Mouse (Mus musculus): ENCODE data around the gene Frmd8. TPM values are rescaled to one million over a fixed set of nuclear protein-coding genes. Genes with fewer than 3 reads are reported as not detected.
A peak's percentile ranks its signal among the peaks of the same experiment; 100 is the strongest.

Gene Frmd8
- polyA plus RNA-seq, 1 experiment = 25.3 TPM

GRCm38 (mm10) chr19:5893282-5894001 is 18.4 kb upstream of the Frmd8 start:
- Histone ChIP-seq H3K4me3 (ENCODE audit: control insufficient read depth, low read depth, low read length) (peak overlapping the region; percentile 84), H3K27ac (ENCODE audit: control insufficient read depth, insufficient read depth, low read depth, low read length) (peak overlapping the region; percentile 84), H3K36me3 (ENCODE audit: control insufficient read depth, insufficient read depth, low read length) (peaks cover 1% of the 10 kb centered on the region; the same call in 1 of the 2 replicates), H3K27me3 (ENCODE audit: control insufficient read depth, insufficient read depth, low read length) (no peaks in the 10 kb centered on the region), H3K4me1 (ENCODE audit: control insufficient read depth, insufficient read depth, low read length) (peaks cover 14% of the 10 kb centered on the region)
- no peak for TF ChIP-seq POLR2A (IDR thresholded peaks at IDR 0.05; ENCODE audit: control insufficient read depth, low read depth, low read length)
- no peak for TF ChIP-seq CTCF (IDR thresholded peaks at IDR 0.05; ENCODE audit: control insufficient read depth, insufficient read depth, insufficient replicate concordance, low read depth, low read length)

GRCm38 (mm10) chr19:5892735-5893134 is 17.7 kb upstream of the Frmd8 start:
- Histone ChIP-seq H3K27ac (ENCODE audit: control insufficient read depth, insufficient read depth, low read depth, low read length) (no peak overlapping the region), H3K4me1 (ENCODE audit: control insufficient read depth, insufficient read depth, low read length) (peaks cover 14% of the 10 kb centered on the region), H3K4me3 (ENCODE audit: control insufficient read depth, low read depth, low read length) (no peak overlapping the region), H3K36me3 (ENCODE audit: control insufficient read depth, insufficient read depth, low read length) (peaks cover 1% of the 10 kb centered on the region; the same call in 1 of the 2 replicates), H3K27me3 (ENCODE audit: control insufficient read depth, insufficient read depth, low read length) (no peaks in the 10 kb centered on the region)
- TF ChIP-seq POLR2A (IDR thresholded peaks at IDR 0.05; ENCODE audit: control insufficient read depth, low read depth, low read length) (no peak), CTCF (IDR thresholded peaks at IDR 0.05; ENCODE audit: control insufficient read depth, insufficient read depth, insufficient replicate concordance, low read depth, low read length) (no peak)

- no peaks in the 10 kb centered on the region for H3K27me3 ChIP-seq (ENCODE audit: control insufficient read depth, insufficient read depth, low read length)
- H3K4me1 ChIP-seq (ENCODE audit: control insufficient read depth, insufficient read depth, low read length) = peaks cover 14% of the 10 kb centered on the region
- H3K4me3 ChIP-seq (ENCODE audit: control insufficient read depth, low read depth, low read length) = no peak overlapping the region
- H3K36me3 ChIP-seq (ENCODE audit: control insufficient read depth, insufficient read depth, low read length) = peaks cover 1% of the 10 kb centered on the region; the same call in 1 of the 2 replicates
- TF ChIP-seq POLR2A (IDR thresholded peaks at IDR 0.05; ENCODE audit: control insufficient read depth, low read depth, low read length) = no peak
- TF ChIP-seq CTCF (IDR thresholded peaks at IDR 0.05; ENCODE audit: control insufficient read depth, insufficient read depth, insufficient replicate concordance, low read depth, low read length) = no peak
- no peak overlapping the region for H3K27ac ChIP-seq (ENCODE audit: control insufficient read depth, insufficient read depth, low read depth, low read length)
Observed at GRCm38 (mm10) chr19:5892262-5892661, 17.2 kb upstream of the Frmd8 start.

- Histone ChIP-seq H3K36me3 (ENCODE audit: control insufficient read depth, insufficient read depth, low read length) (peaks cover under 1% of the 10 kb centered on the region; the same call in 1 of the 2 replicates), H3K4me3 (ENCODE audit: control insufficient read depth, low read depth, low read length) (no peak overlapping the region), H3K27me3 (ENCODE audit: control insufficient read depth, insufficient read depth, low read length) (no peaks in the 10 kb centered on the region), H3K4me1 (ENCODE audit: control insufficient read depth, insufficient read depth, low read length) (peaks cover 14% of the 10 kb centered on the region), H3K27ac (ENCODE audit: control insufficient read depth, insufficient read depth, low read depth, low read length) (no peak overlapping the region)
- TF ChIP-seq CTCF (IDR thresholded peaks at IDR 0.05; ENCODE audit: control insufficient read depth, insufficient read depth, insufficient replicate concordance, low read depth, low read length) (no peak), POLR2A (IDR thresholded peaks at IDR 0.05; ENCODE audit: control insufficient read depth, low read depth, low read length) (no peak)
Observed at GRCm38 (mm10) chr19:5891521-5892258, 16.6 kb upstream of the Frmd8 start.

- no peak overlapping the region for H3K27ac ChIP-seq (ENCODE audit: control insufficient read depth, insufficient read depth, low read depth, low read length)
- no peak overlapping the region for H3K4me3 ChIP-seq (ENCODE audit: control insufficient read depth, low read depth, low read length)
- TF ChIP-seq CTCF (IDR thresholded peaks at IDR 0.05; ENCODE audit: control insufficient read depth, insufficient read depth, insufficient replicate concordance, low read depth, low read length) = no peak
- no peak for TF ChIP-seq POLR2A (IDR thresholded peaks at IDR 0.05; ENCODE audit: control insufficient read depth, low read depth, low read length)
- no peaks in the 10 kb centered on the region for H3K27me3 ChIP-seq (ENCODE audit: control insufficient read depth, insufficient read depth, low read length)
- H3K4me1 ChIP-seq (ENCODE audit: control insufficient read depth, insufficient read depth, low read length) = peaks cover 12% of the 10 kb centered on the region
- no peaks in the 10 kb centered on the region for H3K36me3 ChIP-seq (ENCODE audit: control insufficient read depth, insufficient read depth, low read length)
Observed at GRCm38 (mm10) chr19:5889211-5889610, 14.1 kb upstream of the Frmd8 start.

GRCm38 (mm10) chr19:5887234-5887815 is 12.3 kb upstream of the Frmd8 start:
- Histone ChIP-seq H3K4me1 (ENCODE audit: control insufficient read depth, insufficient read depth, low read length) (no peaks in the 10 kb centered on the region), H3K4me3 (ENCODE audit: control insufficient read depth, low read depth, low read length) (no peak overlapping the region), H3K27me3 (ENCODE audit: control insufficient read depth, insufficient read depth, low read length) (no peaks in the 10 kb centered on the region), H3K36me3 (ENCODE audit: control insufficient read depth, insufficient read depth, low read length) (no peaks in the 10 kb centered on the region), H3K27ac (ENCODE audit: control insufficient read depth, insufficient read depth, low read depth, low read length) (no peak overlapping the region)
- TF ChIP-seq POLR2A (IDR thresholded peaks at IDR 0.05; ENCODE audit: control insufficient read depth, low read depth, low read length) = no peak
- TF ChIP-seq CTCF (IDR thresholded peaks at IDR 0.05; ENCODE audit: control insufficient read depth, insufficient read depth, insufficient replicate concordance, low read depth, low read length) = no peak

GRCm38 (mm10) chr19:5885838-5886237 is 10.8 kb upstream of the Frmd8 start:
- no peaks in the 10 kb centered on the region for H3K27me3 ChIP-seq (ENCODE audit: control insufficient read depth, insufficient read depth, low read length)
- H3K4me3 ChIP-seq (ENCODE audit: control insufficient read depth, low read depth, low read length) = no peak overlapping the region
- no peak overlapping the region for H3K27ac ChIP-seq (ENCODE audit: control insufficient read depth, insufficient read depth, low read depth, low read length)
- no peaks in the 10 kb centered on the region for H3K36me3 ChIP-seq (ENCODE audit: control insufficient read depth, insufficient read depth, low read length)
- H3K4me1 ChIP-seq (ENCODE audit: control insufficient read depth, insufficient read depth, low read length) = no peaks in the 10 kb centered on the region; the same call in 1 of the 2 replicates
- TF ChIP-seq POLR2A (IDR thresholded peaks at IDR 0.05; ENCODE audit: control insufficient read depth, low read depth, low read length) (no peak), CTCF (IDR thresholded peaks at IDR 0.05; ENCODE audit: control insufficient read depth, insufficient read depth, insufficient replicate concordance, low read depth, low read length) (no peak)

All from testis, adult 2 months (tissue).